Mouse (Mus musculus) forebrain, postnatal 0 days (tissue): ENCODE results near the gene Slc16a2. TPM values are rescaled to one million over a fixed set of nuclear protein-coding genes. Genes with fewer than 3 reads are reported as not detected.
A peak's percentile ranks its signal among the peaks of the same experiment; 100 is the strongest.
"Not testable (repeated sequence)": the region's sequence is repeated elsewhere in the genome, so short reads cannot be mapped to it uniquely, and the experiment has no call there.

ENCODE experiments used
- ATAC-seq: fragments of 200-750 bp; cut with Nextera tagmentation; 2 replicates; pipeline ENCODE4 v1.8.0; 2017; ENCODE audit warnings: mild to moderate bottlenecking, moderate library complexity
- DNase-seq: peaks from one replicate; pipeline ENCODE4 v3.0.0-alpha.2; 2015
- H3K27ac ChIP-seq: fragments of 300-500 bp; sonication (generic); 2 replicates; pipeline ENCODE4 v1.5.1; 2014; ENCODE audit warnings: low read depth, mild to moderate bottlenecking, antibody characterized with exemption, low read length, moderate library complexity, mixed read lengths
- H3K27me3 ChIP-seq: fragments of 300-500 bp; sonication (generic); 2 replicates; pipeline ENCODE4 v1.6.1; 2014; ENCODE audit warnings: mild to moderate bottlenecking, low read length, mixed read lengths; ENCODE audit not compliant: insufficient read depth
- H3K36me3 ChIP-seq: fragments of 300-500 bp; sonication (generic); 2 replicates; pipeline ENCODE4 v1.6.1; 2014; ENCODE audit warnings: mild to moderate bottlenecking, moderate library complexity; ENCODE audit not compliant: insufficient read depth
- H3K4me1 ChIP-seq: fragments of 300-500 bp; sonication (generic); 2 replicates; pipeline ENCODE4 v1.6.1; 2014; ENCODE audit warnings: antibody characterized with exemption; ENCODE audit not compliant: insufficient read depth
- H3K4me2 ChIP-seq: fragments of 300-500 bp; sonication (generic); 2 replicates; pipeline ENCODE4 v1.6.1; 2014; ENCODE audit warnings: low read depth, mild to moderate bottlenecking, moderate library complexity
- H3K4me3 ChIP-seq: fragments of 300-500 bp; sonication (generic); 2 replicates; pipeline ENCODE4 v1.5.1; 2014; ENCODE audit warnings: low read depth, low read length, mixed read lengths
- H3K9ac ChIP-seq: fragments of 300-500 bp; sonication (generic); 2 replicates; pipeline ENCODE4 v1.6.1; 2014; ENCODE audit warnings: mild to moderate bottlenecking
- H3K9me3 ChIP-seq: fragments of 300-500 bp; sonication (generic); 2 replicates; pipeline ENCODE4 v1.6.1; 2016; ENCODE audit warnings: low read length
- CTCF ChIP-seq: sonication (generic); IDR thresholded peaks from 2 replicates; pipeline ENCODE4 v1.5.1; 2016; ENCODE audit warnings: antibody characterized with exemption, control low read depth, low read depth
- whole genome bisulfite sequencing: fragments of 180-500 bp; shearing (Covaris S2); extraction: QIAGEN DNeasy Blood & Tissue Kit; methylation state at CpG from one replicate; pipeline ENCODE4 v1.1.7; 2014; 5-methylcytosine and 5-hydroxymethylcytosine counted together
- polyA plus RNA-seq: library from polyadenylated mRNA; unstranded; fragments of >200 nt; fragmentation: Nextera tagmentation; extraction: Ambion mirVana; gene quantifications from 2 replicates; pipeline ENCODE4 v1.2.1, GENCODE M21; 2015
- total RNA-seq: library from RNA; depleted of rRNA; stranded (reverse); fragments of >200 nt; gene quantifications from 2 replicates; pipeline ENCODE4 v1.2.3, GENCODE M21; 2014

Gene Slc16a2
- total and polyA plus RNA-seq, 2 experiments from 2014 or later = 52.3 to 53.8 TPM

- H3K27me3 ChIP-seq = no peaks in the 10 kb centered on the region
- 26% methylated on average over 10 of the region's 10 CpGs for WGBS
- DNase-seq (no peak), ATAC-seq (no peak)
- H3K4me3 ChIP-seq = peak overlapping the region; percentile 44
- no peak overlapping the region for H3K27ac ChIP-seq
- TF ChIP-seq CTCF = no peak
- peak overlapping the region; percentile 57; the same call in 1 of the 2 replicates for H3K9ac ChIP-seq
- no peaks in the 10 kb centered on the region for H3K4me1 ChIP-seq
- H3K4me2 ChIP-seq = peak overlapping the region; percentile 77
- H3K9me3 ChIP-seq = no peaks in the 10 kb centered on the region
- no peaks in the 10 kb centered on the region for H3K36me3 ChIP-seq
Measured at GRCm38 (mm10) chrX:103694381-103694780, 127.4 kb downstream of the Slc16a2 start.

DNA sequence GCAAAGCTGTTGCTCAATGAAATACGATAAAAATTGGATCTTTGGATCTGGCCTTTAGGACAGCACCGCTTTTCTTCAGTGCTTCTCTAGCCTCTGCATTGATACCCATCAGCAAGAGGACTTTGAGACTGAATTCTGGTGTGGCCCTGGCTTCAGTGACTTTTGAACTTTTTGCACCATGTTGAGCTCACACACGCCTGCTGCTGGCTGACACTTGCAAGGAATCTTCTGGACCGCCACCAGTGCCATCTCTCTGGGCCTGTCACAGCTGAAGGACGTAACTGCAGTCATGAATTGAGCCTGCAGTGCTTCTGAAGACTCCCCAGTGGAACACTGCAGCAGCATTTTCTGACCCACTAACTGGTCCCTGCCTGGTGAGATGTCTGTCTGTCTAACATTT is 128.9 kb downstream of the Slc16a2 start:
- no peaks in the 10 kb centered on the region for H3K27me3 ChIP-seq

DNA sequence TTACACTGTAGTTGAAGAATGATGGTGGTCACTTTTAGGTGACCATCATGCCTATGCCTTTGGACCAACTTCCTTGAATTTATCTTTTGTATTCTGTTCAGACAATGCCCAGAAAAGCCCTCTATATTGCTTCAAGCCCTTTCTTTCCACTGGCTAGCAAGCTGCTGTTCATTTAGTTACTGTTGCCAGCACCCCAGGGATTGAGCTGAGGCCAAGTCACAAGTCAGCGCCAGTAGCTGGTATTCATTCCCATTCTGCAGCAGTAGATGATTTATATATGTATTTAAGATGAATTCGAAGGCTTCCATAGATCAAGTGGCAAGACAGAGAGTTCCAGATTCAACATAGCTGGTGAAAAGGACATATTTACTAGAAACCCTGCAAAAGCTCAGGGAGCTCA is 133.2 kb downstream of the Slc16a2 start:
- H3K4me2 ChIP-seq = no peak overlapping the region
- no peaks in the 10 kb centered on the region for H3K4me1 ChIP-seq
- H3K9me3 ChIP-seq = no peaks in the 10 kb centered on the region
- TF ChIP-seq CTCF = no peak
- no peaks in the 10 kb centered on the region for H3K27me3 ChIP-seq
- ATAC-seq (no peak), DNase-seq (no peak)
- H3K4me3 ChIP-seq = no peak overlapping the region
- WGBS = 76% methylated on average over 2 of the region's 2 CpGs
- no peak overlapping the region for H3K27ac ChIP-seq
- H3K9ac ChIP-seq = no peak overlapping the region
- H3K36me3 ChIP-seq = no peaks in the 10 kb centered on the region

More for the DNA sequence above, 128.9 kb downstream of the Slc16a2 start:
- no peak for ATAC-seq
- DNase-seq = no peak
- TF ChIP-seq CTCF = no peak
- Histone ChIP-seq H3K9ac (no peak overlapping the region), H3K9me3 (no peaks in the 10 kb centered on the region), H3K27ac (no peak overlapping the region), H3K36me3 (no peaks in the 10 kb centered on the region), H3K4me1 (no peaks in the 10 kb centered on the region), H3K4me3 (no peak overlapping the region), H3K4me2 (no peak overlapping the region)
- 86% methylated on average over 5 of the region's 5 CpGs for WGBS

DNA sequence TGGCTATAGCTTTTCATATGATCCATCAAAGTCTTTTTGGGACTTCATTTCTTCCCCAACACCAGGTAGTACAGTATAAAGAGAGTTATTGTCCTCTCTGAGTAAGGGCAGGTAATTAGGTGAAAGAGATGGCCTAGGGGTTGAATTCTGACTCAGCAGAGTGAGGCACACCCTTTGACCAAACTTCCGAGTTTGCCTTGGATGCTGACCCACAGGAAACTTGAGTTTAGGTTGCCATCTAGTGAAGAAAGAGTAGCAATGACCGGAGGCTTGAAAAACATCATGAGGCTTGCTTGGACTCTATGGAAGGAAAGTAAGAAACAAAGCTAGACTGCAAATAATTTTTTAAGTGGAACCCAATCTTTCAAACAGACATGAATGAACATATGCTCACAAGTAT is 147.1 kb downstream of the Slc16a2 start:
- Histone ChIP-seq H3K4me3 (no peak overlapping the region), H3K36me3 (no peaks in the 10 kb centered on the region), H3K4me1 (no peaks in the 10 kb centered on the region), H3K9ac (no peak overlapping the region), H3K9me3 (no peaks in the 10 kb centered on the region), H3K27me3 (no peaks in the 10 kb centered on the region), H3K27ac (no peak overlapping the region), H3K4me2 (no peak overlapping the region)
- DNase-seq = no peak
- TF ChIP-seq CTCF = peak; percentile 56
- WGBS = 25% methylated on average over 2 of the region's 2 CpGs
- no peak for ATAC-seq

DNA sequence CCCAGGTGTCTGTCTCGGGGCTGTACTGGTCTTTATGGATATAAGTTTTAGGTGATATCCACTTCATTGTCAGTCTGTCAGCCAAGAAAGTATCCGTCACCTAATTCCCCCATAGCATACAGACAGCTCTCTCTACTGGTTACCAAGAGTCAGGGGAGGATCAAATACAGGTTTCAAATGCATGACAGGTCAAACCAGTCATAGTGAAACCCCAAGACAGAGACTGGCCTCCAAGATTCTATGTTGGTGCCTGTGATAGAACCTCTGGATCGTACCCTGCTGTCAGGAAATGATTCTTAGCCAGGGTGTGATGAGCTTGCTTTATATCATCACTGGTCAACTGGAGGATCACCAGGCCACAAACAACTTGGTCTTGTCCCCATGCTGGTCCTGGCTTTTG is 148.0 kb downstream of the Slc16a2 start:
- 64% methylated on average over 3 of the region's 3 CpGs for WGBS
- TF ChIP-seq CTCF = no peak
- no peaks in the 10 kb centered on the region for H3K36me3 ChIP-seq
- H3K27ac ChIP-seq = no peak overlapping the region
- no peaks in the 10 kb centered on the region for H3K9me3 ChIP-seq
- H3K4me2 ChIP-seq = no peak overlapping the region
- ATAC-seq (no peak), DNase-seq (no peak)
- no peaks in the 10 kb centered on the region for H3K4me1 ChIP-seq
- no peaks in the 10 kb centered on the region for H3K27me3 ChIP-seq
- H3K9ac ChIP-seq = no peak overlapping the region
- H3K4me3 ChIP-seq = no peak overlapping the region

DNA sequence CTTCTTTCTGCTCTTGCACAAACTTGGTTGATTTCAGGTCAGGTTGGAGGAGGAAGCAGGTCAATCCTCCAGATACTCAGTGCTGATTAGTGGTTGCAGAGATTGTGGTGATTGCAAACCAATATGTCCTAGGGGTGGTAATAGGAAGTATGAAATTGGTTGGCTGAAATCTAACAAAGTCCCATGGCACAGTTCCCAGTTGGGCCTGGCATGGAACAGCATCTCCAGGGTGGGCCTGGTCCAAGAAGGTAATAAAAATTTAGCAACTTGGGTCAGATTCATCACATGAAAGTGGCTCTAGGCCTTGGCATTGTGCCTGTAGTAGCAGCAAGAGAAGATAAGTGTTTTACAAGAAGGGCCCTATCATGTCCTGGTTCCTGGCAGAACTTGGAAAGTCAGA is 151.5 kb downstream of the Slc16a2 start:
- TF ChIP-seq CTCF = no peak
- H3K36me3 ChIP-seq = no peaks in the 10 kb centered on the region
- DNase-seq (no peak), ATAC-seq (no peak)
- H3K27me3 ChIP-seq = no peaks in the 10 kb centered on the region
- no peak overlapping the region for H3K27ac ChIP-seq
- no peak overlapping the region for H3K4me2 ChIP-seq
- no peak overlapping the region for H3K4me3 ChIP-seq
- H3K4me1 ChIP-seq = no peaks in the 10 kb centered on the region
- H3K9me3 ChIP-seq = no peaks in the 10 kb centered on the region
- no peak overlapping the region for H3K9ac ChIP-seq

GRCm38 (mm10) chrX:103664445-103664844 is 157.3 kb downstream of the Slc16a2 start:
- not testable (repeated sequence) for H3K9me3 ChIP-seq, ATAC-seq, H3K27me3 ChIP-seq, DNase-seq, H3K27ac ChIP-seq, H3K4me1 ChIP-seq, H3K4me3 ChIP-seq, H3K9ac ChIP-seq, H3K4me2 ChIP-seq, H3K36me3 ChIP-seq
- WGBS = 89% methylated on average over 10 of the region's 10 CpGs

DNA sequence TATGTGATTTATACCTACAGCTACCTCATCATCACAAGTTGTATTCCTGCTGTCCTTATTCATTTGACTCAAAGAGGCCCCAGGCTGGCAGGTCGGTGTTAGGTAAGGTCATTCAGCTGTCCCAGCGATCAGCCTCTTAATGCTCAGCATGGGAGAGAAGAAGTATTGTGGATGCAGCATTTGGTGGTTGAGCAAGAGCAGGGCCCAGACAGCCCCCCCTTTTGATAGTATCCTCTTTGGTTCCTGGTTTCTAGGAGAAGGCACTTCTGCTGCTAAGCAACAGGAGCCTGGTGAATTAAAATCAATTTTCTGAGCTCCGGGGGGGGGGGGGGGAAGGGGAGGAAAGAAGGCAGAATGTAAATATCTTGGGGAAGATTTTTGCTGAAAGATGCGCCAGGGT is 162.8 kb downstream of the Slc16a2 start:
- ATAC-seq = peak; percentile 86
- Histone ChIP-seq H3K27ac (peak overlapping the region; percentile 15; the same call in 1 of the 2 replicates), H3K27me3 (no peaks in the 10 kb centered on the region), H3K4me3 (no peak overlapping the region), H3K36me3 (no peaks in the 10 kb centered on the region), H3K4me1 (no peaks in the 10 kb centered on the region), H3K9me3 (no peaks in the 10 kb centered on the region), H3K9ac (no peak overlapping the region), H3K4me2 (no peak overlapping the region)
- TF ChIP-seq CTCF = no peak
- peak; percentile 8 for DNase-seq
- WGBS = 52% methylated on average over 4 of the region's 4 CpGs
